Mouse (Mus musculus) midbrain, embryonic 15.5 days (tissue): ENCODE results near the gene Gm3336. TPM values are rescaled to one million over a fixed set of nuclear protein-coding genes. Genes with fewer than 3 reads are reported as not detected.
A peak's percentile ranks its signal among the peaks of the same experiment; 100 is the strongest.

Source experiments
- ATAC-seq: fragments of 200-750 bp; cut with Nextera tagmentation; replicated peaks from 2 replicates; pipeline ENCODE4 v1.8.0; 2017; ENCODE audit warnings: moderate TSS enrichment
- H3K27ac ChIP-seq: fragments of 300-500 bp; sonication (generic); 2 replicates; pipeline ENCODE4 v1.5.1; 2015; ENCODE audit warnings: mild to moderate bottlenecking, inconsistent platforms
- H3K27me3 ChIP-seq: fragments of 300-500 bp; sonication (generic); replicated peaks from 2 replicates; pipeline ENCODE4 v1.6.1; 2015; ENCODE audit warnings: inconsistent platforms
- H3K36me3 ChIP-seq: fragments of 300-500 bp; sonication (generic); replicated peaks from 2 replicates; pipeline ENCODE4 v1.6.1; 2015; ENCODE audit warnings: inconsistent platforms
- H3K4me1 ChIP-seq: fragments of 300-500 bp; sonication (generic); 2 replicates; pipeline ENCODE4 v1.6.1; 2015; ENCODE audit warnings: inconsistent platforms
- H3K4me2 ChIP-seq: fragments of 300-500 bp; sonication (generic); 2 replicates; pipeline ENCODE4 v1.6.1; 2015; ENCODE audit warnings: inconsistent platforms, mild to moderate bottlenecking, moderate library complexity
- H3K4me3 ChIP-seq: fragments of 300-500 bp; sonication (generic); 2 replicates; pipeline ENCODE4 v1.5.1; 2015; ENCODE audit warnings: mild to moderate bottlenecking, inconsistent platforms
- H3K9ac ChIP-seq: fragments of 300-500 bp; sonication (generic); 2 replicates; pipeline ENCODE4 v1.6.1; 2015; ENCODE audit warnings: mild to moderate bottlenecking, inconsistent platforms
- H3K9me3 ChIP-seq: fragments of 300-500 bp; sonication (generic); 2 replicates; pipeline ENCODE4 v1.6.1; 2016; ENCODE audit warnings: inconsistent platforms
- whole genome bisulfite sequencing: fragments of 180-500 bp; shearing (Covaris S2); methylation state at CpG from one replicate; pipeline ENCODE4 v1.1.7; 2015; ENCODE audit warnings: mixed read lengths; 5-methylcytosine and 5-hydroxymethylcytosine counted together
- polyA plus RNA-seq: library from polyadenylated mRNA; unstranded; fragments of >200 nt; fragmentation: Nextera tagmentation; extraction: Ambion mirVana; gene quantifications from 2 replicates; pipeline ENCODE4 v1.2.1, GENCODE M21; 2015

The Gm3336 gene
- polyA plus RNA-seq, 1 experiment from 2014 or later = not detected

DNA sequence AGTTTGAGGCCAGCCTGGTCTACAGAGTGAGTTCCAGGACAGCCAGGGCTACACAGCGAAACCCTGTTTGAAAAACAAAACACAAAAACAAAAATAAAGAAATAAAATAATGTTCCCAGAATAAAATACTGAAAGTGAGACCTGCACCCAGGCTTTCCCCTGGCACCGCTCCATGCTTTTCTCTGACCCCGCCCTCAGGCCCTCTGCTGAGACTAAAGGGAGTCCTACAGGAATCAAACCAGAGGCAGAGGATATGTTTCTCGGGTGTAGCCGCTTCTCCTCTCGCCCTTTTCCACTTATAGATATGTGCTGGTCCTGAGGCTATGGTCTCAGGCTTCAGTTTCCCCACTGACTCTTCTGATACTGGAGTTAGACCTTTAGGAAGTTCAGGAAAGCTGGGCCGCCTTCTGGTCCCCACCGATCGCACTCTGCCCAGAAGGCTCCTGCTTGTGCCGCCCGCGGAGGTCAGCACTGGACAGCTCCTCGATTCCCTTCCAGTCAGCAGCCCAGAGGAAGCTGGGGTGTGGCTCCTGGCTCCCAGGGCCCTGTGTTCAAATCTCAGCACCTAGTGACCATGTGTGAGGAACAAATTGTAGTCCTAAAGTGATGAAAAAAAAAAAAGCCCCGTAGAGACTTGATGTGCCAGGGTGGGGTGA lies 7.6 kb downstream of the Gm3336 start:
- Histone ChIP-seq H3K9me3 (no peaks in the 10 kb centered on the region), H3K27me3 (peaks cover 38% of the 10 kb centered on the region), H3K4me1 (0 out of 2 replicates have a peak, but pooled peaks cover 4% of the 10 kb centered on the region), H3K27ac (no peak overlapping the region), H3K36me3 (no peaks in the 10 kb centered on the region), H3K4me2 (no peak overlapping the region), H3K4me3 (no peak overlapping the region), H3K9ac (no peak overlapping the region)
- WGBS = 29% methylated on average over 14 of the region's 14 CpGs
- no peak for ATAC-seq

DNA sequence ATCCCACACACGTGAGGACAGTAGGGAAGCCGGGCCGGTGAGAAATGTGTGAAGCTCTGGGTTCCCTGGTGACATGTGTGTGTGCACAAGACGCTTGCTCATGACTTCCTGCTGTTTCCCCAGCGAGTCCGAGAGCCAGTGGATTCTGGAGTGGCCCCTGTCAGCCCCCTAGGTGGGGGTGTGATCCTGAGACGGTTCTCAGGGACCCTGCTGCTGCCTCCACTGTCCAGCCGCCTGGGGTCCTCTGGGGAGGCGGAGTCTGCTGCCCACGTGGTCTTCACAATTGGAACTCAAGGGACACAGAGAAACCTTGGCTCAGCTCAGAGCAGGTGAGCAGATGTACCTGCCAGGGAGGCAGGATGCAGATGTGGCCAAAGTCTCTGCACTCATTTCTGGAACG lies 8.4 kb downstream of the Gm3336 start:
- H3K27me3 ChIP-seq = peaks cover 42% of the 10 kb centered on the region
- ATAC-seq = no peak
- WGBS = 40% methylated on average over 11 of the region's 11 CpGs
- 0 out of 2 replicates have a peak, but pooled peaks cover 4% of the 10 kb centered on the region for H3K4me1 ChIP-seq
- H3K9ac ChIP-seq = no peak overlapping the region
- no peak overlapping the region for H3K4me3 ChIP-seq
- no peak overlapping the region for H3K4me2 ChIP-seq
- H3K9me3 ChIP-seq = no peaks in the 10 kb centered on the region
- no peaks in the 10 kb centered on the region for H3K36me3 ChIP-seq
- no peak overlapping the region for H3K27ac ChIP-seq

DNA sequence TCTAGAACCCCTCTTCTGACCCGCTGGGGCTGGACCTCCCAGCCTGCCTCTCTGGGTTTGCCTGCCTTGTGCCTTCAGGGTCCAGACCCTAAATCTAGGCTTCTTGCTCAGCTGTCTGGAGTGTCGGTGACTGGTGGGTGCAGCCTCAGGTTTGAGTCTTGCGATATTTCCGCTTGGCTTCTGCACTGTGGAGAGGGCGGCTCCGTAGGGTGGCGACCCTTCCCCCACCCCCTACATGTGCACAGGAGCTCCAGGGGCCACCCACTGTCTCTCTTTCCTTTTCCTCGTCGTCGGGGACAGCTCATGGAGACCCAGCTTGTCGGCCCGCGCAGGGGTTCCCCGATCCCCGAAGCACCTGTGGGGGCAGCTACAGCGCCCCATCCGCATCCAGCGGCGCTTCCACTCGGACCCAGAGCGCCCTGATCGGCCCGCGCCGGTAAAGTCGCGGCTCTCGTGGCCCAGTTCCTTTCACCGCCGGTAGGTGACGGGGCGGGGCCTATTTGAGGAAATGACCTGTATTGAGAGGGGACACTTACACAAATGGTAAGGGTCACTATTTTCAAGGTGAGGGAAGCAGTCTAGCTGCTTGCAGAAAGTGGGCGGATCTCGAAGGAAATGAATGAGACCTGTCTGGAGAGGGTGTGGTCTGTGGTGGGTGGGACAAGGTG lies 11.6 kb downstream of the Gm3336 start:
- no peak for ATAC-seq
- Histone ChIP-seq H3K4me3 (0 out of 2 replicates have a peak overlapping the region, but pooled peaks have one; percentile 20), H3K27ac (no peak overlapping the region), H3K27me3 (peaks cover 45% of the 10 kb centered on the region), H3K4me1 (0 out of 2 replicates have a peak, but pooled peaks cover 4% of the 10 kb centered on the region), H3K9me3 (no peaks in the 10 kb centered on the region), H3K4me2 (peak overlapping the region; percentile 44), H3K9ac (no peak overlapping the region; the same call in 1 of the 2 replicates), H3K36me3 (no peaks in the 10 kb centered on the region)
- 6% methylated on average over 34 of the region's 34 CpGs for WGBS

DNA sequence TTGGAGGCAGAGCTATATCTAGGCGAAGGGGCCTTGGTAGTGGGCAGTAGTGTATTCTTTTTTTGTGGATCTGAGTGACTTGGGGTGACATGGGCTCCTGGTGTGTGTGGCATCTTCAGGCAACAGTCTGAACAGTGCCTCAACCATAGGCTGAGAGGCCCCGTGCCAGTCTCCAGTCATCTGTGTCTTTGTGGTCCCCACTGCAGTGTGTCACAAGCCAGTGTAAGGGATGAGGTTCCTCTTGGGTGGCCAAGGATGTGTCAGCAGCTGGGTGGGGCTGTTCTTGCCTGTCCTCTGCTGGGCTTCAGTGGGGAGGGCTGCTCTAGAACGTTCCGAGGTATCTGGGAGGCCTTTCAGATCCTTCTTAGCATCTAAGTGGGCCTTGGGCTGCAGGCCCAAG lies 12.6 kb downstream of the Gm3336 start:
- Histone ChIP-seq H3K36me3 (no peaks in the 10 kb centered on the region), H3K4me2 (no peak overlapping the region), H3K27me3 (peaks cover 43% of the 10 kb centered on the region), H3K9me3 (no peaks in the 10 kb centered on the region), H3K27ac (no peak overlapping the region), H3K9ac (no peak overlapping the region), H3K4me3 (no peak overlapping the region), H3K4me1 (0 out of 2 replicates have a peak, but pooled peaks cover 4% of the 10 kb centered on the region)
- ATAC-seq = no peak
- WGBS = 90% methylated on average over 4 of the region's 4 CpGs

DNA sequence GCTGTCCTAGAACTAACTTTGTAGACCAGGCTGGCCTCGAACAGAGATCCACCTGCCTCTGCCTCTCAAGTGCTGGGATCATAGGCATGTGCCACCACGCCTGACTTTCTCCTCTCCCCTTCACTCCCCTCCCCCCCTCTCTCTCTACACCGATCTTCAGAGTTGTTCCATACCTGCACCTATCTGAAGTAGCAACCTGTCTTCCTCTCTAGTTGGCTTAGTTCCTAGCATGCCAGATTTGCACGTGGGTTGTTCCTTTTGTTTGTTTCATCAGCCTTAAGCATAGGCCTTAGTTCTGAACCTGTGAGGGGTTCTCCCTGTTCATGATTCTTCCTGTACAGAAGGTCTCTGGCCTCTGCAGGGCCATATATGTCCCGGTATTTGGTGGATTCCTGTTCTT lies 19.4 kb downstream of the Gm3336 start:
- Histone ChIP-seq H3K27me3 (peaks cover 14% of the 10 kb centered on the region), H3K4me3 (no peak overlapping the region), H3K9ac (no peak overlapping the region), H3K9me3 (no peaks in the 10 kb centered on the region), H3K27ac (no peak overlapping the region), H3K4me2 (no peak overlapping the region), H3K4me1 (no peaks in the 10 kb centered on the region), H3K36me3 (no peaks in the 10 kb centered on the region)
- no peak for ATAC-seq
- WGBS = 72% methylated on average over 5 of the region's 5 CpGs

DNA sequence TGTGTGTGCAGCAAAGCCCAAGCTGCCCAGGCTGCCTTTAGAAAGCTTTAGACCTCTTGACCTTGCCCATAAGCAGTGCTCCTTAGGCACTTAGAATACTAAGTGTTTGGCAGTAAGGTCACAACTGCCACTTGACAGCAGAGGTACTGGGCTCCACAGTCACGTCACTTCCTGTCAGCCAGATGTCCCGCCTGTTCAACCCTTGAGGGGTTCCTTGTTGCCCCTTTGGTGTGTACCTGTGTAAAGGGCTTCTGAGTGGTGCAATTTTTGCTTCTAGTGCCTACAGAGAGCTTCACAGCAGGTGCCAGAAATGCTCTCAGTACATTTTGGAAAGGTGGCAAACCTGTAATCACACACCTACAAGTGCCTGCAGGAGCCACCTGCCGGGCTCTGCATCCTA lies 19.9 kb downstream of the Gm3336 start:
- Histone ChIP-seq H3K27me3 (peaks cover 19% of the 10 kb centered on the region), H3K4me2 (no peak overlapping the region), H3K4me1 (peaks cover 4% of the 10 kb centered on the region), H3K27ac (no peak overlapping the region), H3K9me3 (no peaks in the 10 kb centered on the region), H3K9ac (no peak overlapping the region), H3K36me3 (no peaks in the 10 kb centered on the region), H3K4me3 (no peak overlapping the region)
- 79% methylated on average over 3 of the region's 3 CpGs for WGBS
- no peak for ATAC-seq

DNA sequence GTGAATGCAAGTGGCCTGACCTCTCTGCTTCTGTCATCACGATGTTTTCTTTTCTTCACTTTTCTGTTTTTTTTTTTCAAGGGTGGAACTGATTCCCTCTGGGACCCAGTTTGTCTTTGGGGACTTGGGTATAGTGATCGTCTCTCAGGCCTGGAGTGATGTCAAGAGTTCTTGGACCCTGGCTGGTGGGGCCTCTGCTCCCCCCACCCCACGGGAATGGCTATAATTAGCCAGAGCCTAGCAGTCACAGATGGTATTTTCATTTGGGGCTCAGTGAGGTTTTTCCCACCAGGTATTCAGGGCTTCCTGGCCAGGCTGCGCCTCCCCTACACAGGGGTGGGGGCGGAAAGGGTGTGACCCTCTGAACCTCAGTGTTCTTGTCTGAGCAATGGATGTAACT lies 23.3 kb downstream of the Gm3336 start:
- WGBS = 72% methylated on average over 5 of the region's 5 CpGs
- Histone ChIP-seq H3K4me2 (no peak overlapping the region), H3K27ac (no peak overlapping the region), H3K36me3 (no peaks in the 10 kb centered on the region), H3K9ac (no peak overlapping the region), H3K27me3 (peaks cover 48% of the 10 kb centered on the region), H3K4me1 (peaks cover 17% of the 10 kb centered on the region), H3K9me3 (no peaks in the 10 kb centered on the region), H3K4me3 (no peak overlapping the region)
- no peak for ATAC-seq

DNA sequence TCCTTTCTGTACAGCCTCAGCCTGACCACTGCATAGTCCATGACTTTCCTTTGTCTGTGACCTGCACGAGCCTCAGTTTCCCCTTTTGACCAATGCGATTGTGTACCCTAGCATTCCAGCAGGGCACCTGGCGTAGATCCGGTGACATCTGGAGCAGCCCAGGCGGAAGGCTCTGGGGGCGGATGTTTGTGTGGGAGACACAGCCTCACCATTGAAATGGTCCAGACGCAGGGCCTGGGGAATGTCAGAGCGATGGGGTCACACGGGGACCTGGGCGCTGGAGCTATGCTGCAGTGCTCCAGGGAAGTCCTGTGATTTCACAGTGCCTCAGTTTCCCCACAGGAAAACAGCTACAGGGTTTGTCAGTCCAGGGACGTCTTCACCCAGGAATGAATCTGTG lies 23.8 kb downstream of the Gm3336 start:
- peaks cover 52% of the 10 kb centered on the region for H3K27me3 ChIP-seq

DNA sequence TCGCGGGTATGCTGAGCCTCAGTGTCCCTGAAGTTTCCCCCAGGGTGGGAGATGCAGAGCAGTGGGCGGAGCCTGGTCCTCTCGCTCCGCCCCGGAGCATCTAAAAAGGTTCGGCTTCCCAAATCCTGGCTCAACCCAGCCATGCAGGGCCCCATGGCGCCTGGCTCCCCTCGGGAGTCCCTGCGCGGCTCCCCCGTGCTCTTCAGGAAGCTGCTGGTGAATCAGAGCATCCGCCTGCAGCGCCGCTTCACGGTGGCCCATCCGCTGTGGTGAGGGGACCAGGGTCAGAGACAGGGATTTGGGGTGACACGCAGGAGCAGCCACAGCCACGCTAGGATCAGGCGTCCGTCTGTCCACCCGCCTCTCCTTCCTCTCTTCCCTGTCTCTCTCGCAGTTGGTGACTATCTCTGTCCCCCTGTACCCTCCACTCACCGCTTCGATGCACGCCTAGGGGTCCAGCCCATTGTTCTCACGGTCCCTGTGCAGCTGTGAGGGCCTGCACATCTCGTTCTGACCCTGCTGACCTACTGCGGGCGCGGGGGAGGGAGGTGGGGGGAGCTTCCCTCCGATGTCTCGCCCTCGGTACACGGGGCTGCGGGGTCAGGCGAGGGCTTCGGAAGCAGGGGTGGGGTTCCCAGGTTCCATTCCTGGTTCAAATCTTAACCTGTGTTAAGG lies 24.8 kb downstream of the Gm3336 start:
- Histone ChIP-seq H3K9me3 (no peaks in the 10 kb centered on the region), H3K27ac (no peak overlapping the region), H3K36me3 (no peaks in the 10 kb centered on the region), H3K4me1 (peaks cover 17% of the 10 kb centered on the region), H3K27me3 (peaks cover 53% of the 10 kb centered on the region), H3K4me2 (peak overlapping the region; percentile 54), H3K4me3 (peak overlapping the region; percentile 24), H3K9ac (peak overlapping the region; percentile 21; the same call in 1 of the 2 replicates)
- WGBS = 2% methylated on average over 38 of the region's 38 CpGs
- ATAC-seq = no peak; the same call in 1 of the 2 replicates

More for the DNA sequence above, 23.8 kb downstream of the Gm3336 start:
- Histone ChIP-seq H3K36me3 (no peaks in the 10 kb centered on the region), H3K4me1 (peaks cover 17% of the 10 kb centered on the region), H3K4me3 (no peak overlapping the region), H3K9ac (no peak overlapping the region), H3K4me2 (no peak overlapping the region), H3K27ac (no peak overlapping the region), H3K9me3 (no peaks in the 10 kb centered on the region)
- no peak for ATAC-seq
- 77% methylated on average over 11 of the region's 11 CpGs for WGBS

DNA sequence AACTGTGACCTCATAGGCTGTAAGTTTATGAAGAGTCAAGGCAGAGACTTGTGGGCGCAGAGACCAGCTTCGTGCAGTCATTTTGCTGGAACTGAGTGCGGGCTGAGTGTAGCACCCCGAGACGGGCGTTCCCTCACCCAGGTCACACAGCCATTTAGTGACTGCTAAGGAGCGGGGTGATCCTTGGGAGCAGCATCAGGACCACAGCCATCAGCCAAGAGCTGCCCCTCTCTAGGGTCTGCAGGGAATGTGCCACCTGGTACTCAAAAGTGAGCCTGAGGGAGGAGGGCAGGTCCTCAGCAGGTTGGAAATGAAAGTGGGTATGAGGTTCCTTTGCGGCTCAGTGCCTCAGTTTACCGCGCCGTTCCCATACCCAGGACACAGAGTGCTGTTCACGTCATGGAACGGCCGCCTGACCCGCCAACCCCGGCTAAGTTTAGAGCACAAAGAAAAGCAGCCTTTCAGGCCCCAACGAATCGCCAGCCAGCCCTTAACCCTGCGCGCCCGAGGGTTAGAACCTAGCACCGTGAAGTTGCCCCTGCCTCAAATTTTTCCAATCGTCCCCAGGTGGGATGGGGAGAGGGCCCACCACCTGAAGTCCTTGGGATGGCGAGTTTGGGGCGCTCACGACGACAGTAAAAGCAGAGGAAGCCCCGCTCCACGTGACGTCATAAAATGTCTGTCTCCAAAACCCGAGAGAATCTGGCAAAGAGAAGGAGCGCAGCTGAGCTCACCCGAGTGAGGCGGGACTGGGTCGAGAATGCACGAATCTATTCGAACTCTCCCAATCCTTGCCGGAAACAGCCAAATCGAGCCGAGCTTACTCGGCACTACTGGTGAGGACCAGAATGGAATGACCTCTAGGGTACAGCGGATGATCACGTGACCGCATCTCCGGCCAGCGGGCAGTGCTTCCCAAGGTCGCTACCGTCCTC lies 25.6 kb downstream of the Gm3336 start:
- H3K27me3 ChIP-seq = peaks cover 57% of the 10 kb centered on the region
- no peak overlapping the region for H3K27ac ChIP-seq
- peak overlapping the region; percentile 18 for H3K9ac ChIP-seq
- ATAC-seq = peak; percentile 15; the same call in 1 of the 2 replicates
- peak overlapping the region; percentile 54 for H3K4me2 ChIP-seq
- peaks cover 17% of the 10 kb centered on the region for H3K4me1 ChIP-seq
- no peaks in the 10 kb centered on the region for H3K9me3 ChIP-seq
- H3K4me3 ChIP-seq = peak overlapping the region; percentile 35
- 5% methylated on average over 48 of the region's 48 CpGs for WGBS
- no peaks in the 10 kb centered on the region for H3K36me3 ChIP-seq

DNA sequence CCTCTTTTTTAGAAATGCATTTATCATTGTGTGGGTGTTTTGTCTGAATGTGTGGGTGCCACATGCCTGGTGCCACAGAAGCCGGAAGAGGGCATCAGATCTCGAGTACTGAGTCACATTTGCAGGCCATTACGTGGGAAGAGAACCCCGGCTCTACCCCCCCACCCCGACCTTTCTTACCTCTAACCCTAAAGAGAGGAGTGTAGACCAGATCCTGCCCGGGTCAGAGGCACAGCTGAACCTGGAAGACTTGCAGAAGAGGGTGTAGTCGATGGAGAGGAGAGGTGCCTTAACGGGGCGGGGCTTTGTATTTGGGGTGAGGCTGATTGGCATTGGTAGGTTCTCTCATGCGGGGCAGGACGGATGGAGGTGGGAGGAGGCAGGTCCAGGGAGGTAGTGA lies 26.5 kb downstream of the Gm3336 start:
- peaks cover 65% of the 10 kb centered on the region for H3K27me3 ChIP-seq
- WGBS = 62% methylated on average over 11 of the region's 11 CpGs

More for the DNA sequence above, 26.5 kb downstream of the Gm3336 start:
- peaks cover 17% of the 10 kb centered on the region for H3K4me1 ChIP-seq
- no peak for ATAC-seq
- H3K4me3 ChIP-seq = no peak overlapping the region
- H3K9me3 ChIP-seq = no peaks in the 10 kb centered on the region
- H3K36me3 ChIP-seq = no peaks in the 10 kb centered on the region
- no peak overlapping the region for H3K9ac ChIP-seq
- no peak overlapping the region for H3K4me2 ChIP-seq
- no peak overlapping the region for H3K27ac ChIP-seq
